Mouse (Mus musculus) megakaryocyte, embryonic 14.5 days (primary cell): ENCODE results near the gene C1rl. TPM values are rescaled to one million over a fixed set of nuclear protein-coding genes. Genes with fewer than 3 reads are reported as not detected.
"Not testable (repeated sequence)": the region's sequence is repeated elsewhere in the genome, so short reads cannot be mapped to it uniquely, and the experiment has no call there.

Experiments used
- H3K27me3 ChIP-seq: replicated peaks from 2 replicates; pipeline ENCODE3; 2012; ENCODE audit warnings: inconsistent platforms
- H3K36me3 ChIP-seq: replicated peaks from 2 replicates; pipeline ENCODE3; 2012; ENCODE audit warnings: low read length, inconsistent platforms, mixed read lengths
- H3K4me1 ChIP-seq: 2 replicates; pipeline ENCODE4 v1.6.1; 2012; ENCODE audit warnings: inconsistent platforms
- H3K4me3 ChIP-seq: replicated peaks from 2 replicates; pipeline ENCODE3; 2012; ENCODE audit warnings: moderate library complexity, mild to moderate bottlenecking, inconsistent platforms
- H3K9me3 ChIP-seq: 2 replicates; pipeline ENCODE4 v1.6.1; 2012; ENCODE audit warnings: inconsistent platforms
- FLI1 ChIP-seq: IDR thresholded peaks from 2 replicates; pipeline ENCODE4 v1.6.1; 2012; ENCODE audit warnings: low read length, inconsistent platforms, mixed read lengths
- GATA1 ChIP-seq: IDR thresholded peaks from 3 replicates; pipeline ENCODE4 v1.6.1; 2012; ENCODE audit warnings: mixed read lengths, low read length, inconsistent platforms, borderline replicate concordance
- polyA plus RNA-seq: library from polyadenylated mRNA; stranded (reverse); fragments of >175 nt; gene quantifications from 2 replicates; pipeline ENCODE4 v1.2.3, GENCODE M21; 2012; ENCODE audit warnings: low replicate concordance; ENCODE audit not compliant: insufficient read depth

Gene C1rl
- polyA plus RNA-seq, 1 experiment: 0.96 TPM

DNA sequence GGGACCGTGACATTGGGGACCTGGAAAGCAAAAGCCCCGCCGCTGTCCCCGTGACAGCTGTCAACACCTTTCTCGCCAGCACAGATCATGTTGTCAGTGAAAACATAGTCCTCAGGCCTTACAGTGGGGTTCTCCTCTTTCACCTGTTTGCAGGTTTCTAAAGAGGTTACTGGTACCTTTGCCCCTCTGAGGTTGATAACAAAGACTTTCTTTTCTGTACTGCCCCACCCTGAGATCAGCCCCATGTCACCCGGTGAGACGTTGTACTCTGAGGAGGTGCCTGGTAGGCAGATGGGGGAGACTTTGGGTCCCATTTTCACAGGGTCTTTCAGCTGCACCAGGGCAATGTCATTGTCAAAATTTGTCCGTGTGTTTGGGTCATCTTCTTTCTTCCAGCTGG lies 38.2 kb downstream of the C1rl start:
- Histone ChIP-seq H3K27me3 (peaks cover 5% of the 10 kb centered on the region), H3K4me3 (no peak overlapping the region)
- TF ChIP-seq FLI1: no peak
- TF ChIP-seq GATA1: no peak

DNA sequence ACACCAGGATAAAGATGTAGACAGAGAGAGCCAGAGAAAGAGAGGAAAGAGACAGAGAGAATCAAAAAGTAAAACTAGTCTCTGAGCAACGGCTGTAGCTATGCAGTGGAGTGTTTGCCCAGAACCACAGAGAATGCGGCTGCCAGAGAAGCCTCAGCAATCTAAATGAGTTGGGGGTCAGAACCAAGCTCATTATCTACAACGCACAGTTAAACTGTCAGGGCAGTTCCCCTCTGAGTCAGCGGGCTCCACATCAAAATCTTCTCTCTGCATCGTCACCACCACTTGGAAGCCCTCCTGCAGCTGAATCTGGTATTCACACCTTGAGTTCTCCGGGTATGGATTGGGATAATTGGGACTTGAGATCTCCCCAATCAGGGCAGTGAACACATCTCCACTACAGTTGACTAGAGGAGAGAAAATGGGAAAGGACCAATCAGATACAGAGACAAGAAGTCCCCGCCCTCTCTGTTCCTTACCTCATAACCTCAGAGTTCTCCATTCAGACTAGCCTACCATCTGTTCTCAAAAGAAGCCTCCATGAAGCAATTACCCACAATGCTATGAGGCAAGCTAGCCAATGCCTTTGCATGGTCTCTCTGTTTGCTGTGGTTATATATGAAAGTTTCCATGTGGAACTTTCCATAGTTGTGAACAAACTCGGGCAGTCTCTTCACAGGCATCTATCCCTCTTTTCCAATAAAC lies 43.4 kb downstream of the C1rl start:
- not testable (repeated sequence) for H3K9me3 ChIP-seq, H3K27me3 ChIP-seq, H3K4me1 ChIP-seq, H3K36me3 ChIP-seq, H3K4me3 ChIP-seq

More for the DNA sequence above, 38.2 kb downstream of the C1rl start:
- Histone ChIP-seq H3K9me3 (no peaks in the 10 kb centered on the region), H3K4me1 (no peaks in the 10 kb centered on the region), H3K36me3 (no peaks in the 10 kb centered on the region)

DNA sequence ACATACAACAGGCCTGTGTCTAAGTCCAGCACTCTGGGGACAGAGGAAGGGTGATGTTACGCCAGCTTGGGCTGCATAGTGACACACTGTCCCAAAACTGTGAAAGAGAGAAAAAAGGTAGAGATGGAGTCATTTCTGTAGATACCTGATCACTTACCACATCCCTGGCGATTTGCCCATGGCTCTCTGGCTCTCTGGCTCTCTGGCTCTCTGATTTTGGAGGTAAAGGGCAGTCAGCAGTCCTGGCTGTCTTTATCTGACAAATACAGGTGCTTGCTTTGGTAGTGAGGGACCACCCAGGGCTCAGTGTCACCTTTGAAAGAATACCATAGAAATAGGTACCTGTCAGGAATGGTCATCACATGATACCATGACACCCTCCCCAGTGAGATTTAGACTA lies 48.3 kb downstream of the C1rl start:
- H3K9me3 ChIP-seq: not testable (repeated sequence)

DNA sequence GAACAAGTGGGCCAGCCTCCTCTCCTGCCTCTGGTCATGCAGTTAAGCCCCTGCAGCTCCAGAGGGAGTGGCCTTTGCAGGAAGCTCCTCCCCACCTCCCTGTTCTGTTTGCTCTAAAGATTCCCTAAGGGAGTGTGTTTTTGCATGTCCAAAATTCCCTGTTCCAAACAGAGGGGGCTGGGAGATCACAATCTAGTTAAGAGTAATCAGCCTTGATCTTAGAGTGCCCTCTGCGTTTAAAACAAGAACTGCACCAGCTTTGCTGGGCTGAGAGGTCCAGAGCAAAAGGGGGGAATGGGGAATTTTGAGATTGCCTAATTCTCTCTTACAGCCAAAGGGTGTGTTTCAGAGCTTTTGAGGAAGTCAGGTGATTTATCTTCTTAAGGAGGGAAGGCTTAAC lies 49.4 kb downstream of the C1rl start, which contains the start of gene C1s1:
C1s1 (minus strand) TSS at position 76 of the 400 bp plus-strand sequence.
- H3K4me1 ChIP-seq, H3K27me3 ChIP-seq, H3K36me3 ChIP-seq, H3K4me3 ChIP-seq, H3K9me3 ChIP-seq: not testable (repeated sequence)

More for the DNA sequence above, 48.3 kb downstream of the C1rl start:
- not testable (repeated sequence) for H3K4me1 ChIP-seq, H3K4me3 ChIP-seq, H3K36me3 ChIP-seq, H3K27me3 ChIP-seq

DNA sequence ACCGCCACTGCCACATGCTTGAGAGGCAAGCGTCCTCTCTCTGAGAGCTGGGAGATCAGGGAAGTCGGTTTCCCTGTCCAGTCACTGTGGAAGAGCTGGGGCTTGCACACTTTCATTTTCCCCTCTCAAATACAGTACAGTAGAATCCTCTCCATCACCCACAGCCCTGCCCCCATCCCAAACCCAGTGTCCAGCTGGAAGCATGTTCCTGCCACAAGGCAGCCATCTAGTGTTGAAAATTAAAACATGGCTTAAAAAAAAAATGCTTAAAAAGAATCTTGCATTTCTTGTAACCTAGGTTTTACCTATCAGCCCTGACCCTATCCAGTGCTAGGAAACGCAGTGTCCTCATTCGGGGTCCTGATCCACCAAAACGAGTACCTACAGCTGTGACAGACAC lies 51.6 kb downstream of the C1rl start:
- TF ChIP-seq FLI1 (no peak), GATA1 (no peak)
- peaks cover 8% of the 10 kb centered on the region for H3K9me3 ChIP-seq
- H3K36me3 ChIP-seq: no peaks in the 10 kb centered on the region

DNA sequence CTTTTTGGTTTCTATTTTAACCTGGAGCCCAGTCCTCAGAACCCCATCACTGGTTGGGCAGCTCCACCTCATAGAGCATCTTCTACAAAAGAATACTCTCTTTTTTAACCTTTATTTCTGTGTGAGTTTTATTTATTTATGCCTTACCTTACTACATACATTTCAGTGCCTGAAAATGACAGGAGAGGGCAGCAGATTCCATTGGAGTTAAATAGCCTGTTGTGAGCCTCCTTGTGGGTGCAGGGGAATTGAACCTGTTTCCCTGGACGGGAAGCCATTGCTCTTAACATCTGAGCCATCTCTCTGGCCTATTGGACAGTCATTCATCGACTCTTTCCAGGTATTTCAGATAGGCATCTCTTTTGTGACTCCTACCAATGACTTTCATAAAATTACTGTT lies 52.5 kb downstream of the C1rl start:
- Histone ChIP-seq H3K27me3 (peaks cover 3% of the 10 kb centered on the region), H3K36me3 (no peaks in the 10 kb centered on the region), H3K4me1 (no peaks in the 10 kb centered on the region), H3K9me3 (peaks cover 17% of the 10 kb centered on the region), H3K4me3 (no peak overlapping the region)
- TF ChIP-seq FLI1 (no peak), GATA1 (no peak)

More for the DNA sequence above, 51.6 kb downstream of the C1rl start:
- Histone ChIP-seq H3K4me3 (no peak overlapping the region), H3K4me1 (no peaks in the 10 kb centered on the region), H3K27me3 (peaks cover 3% of the 10 kb centered on the region)

DNA sequence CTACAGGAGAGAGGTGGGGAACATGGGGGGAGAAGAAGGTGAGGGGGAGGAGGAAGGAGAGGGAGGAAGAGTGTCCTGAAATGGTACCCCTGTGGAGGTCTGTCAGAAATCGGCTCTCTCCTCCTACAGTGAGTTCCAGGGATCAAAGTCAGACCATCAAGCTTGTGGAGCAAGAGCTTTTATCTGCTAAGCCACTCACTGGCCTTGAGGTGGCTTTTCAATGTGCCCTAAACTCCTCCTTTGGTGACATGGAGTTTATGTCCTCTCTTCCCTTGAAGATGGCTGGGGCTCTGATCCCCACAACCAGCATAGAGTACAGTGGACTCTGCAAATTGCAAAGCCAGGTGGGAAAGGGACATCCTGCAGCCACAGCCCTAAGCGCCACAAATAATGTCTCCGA lies 55.1 kb downstream of the C1rl start:
- H3K4me1 ChIP-seq, H3K4me3 ChIP-seq, H3K36me3 ChIP-seq, H3K27me3 ChIP-seq: not testable (repeated sequence)
- peaks cover 29% of the 10 kb centered on the region for H3K9me3 ChIP-seq

DNA sequence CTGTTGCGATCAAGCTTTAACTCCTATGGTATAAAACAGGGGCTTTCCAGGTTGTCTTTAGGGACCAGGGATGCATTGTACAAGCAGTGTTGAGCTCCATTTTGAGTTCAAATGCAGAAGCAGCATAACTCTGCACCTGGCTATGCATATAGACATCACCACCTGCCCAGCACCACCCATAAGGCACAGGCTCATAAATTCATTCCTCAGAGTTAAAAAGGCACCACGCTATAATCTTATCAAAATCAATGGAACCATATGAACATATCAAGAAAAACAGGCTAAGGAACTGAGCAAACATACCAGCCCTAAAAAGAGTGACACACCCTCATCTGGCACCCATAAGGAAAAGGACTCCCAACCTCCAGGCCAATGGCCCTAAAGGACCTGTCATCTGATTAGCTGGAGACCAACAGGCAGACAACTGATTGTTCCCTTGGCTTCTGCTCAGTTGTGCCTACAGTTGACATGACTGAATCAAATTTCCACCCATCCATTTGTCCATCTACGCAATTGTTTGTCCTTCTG lies 56.2 kb downstream of the C1rl start:
- Histone ChIP-seq H3K4me1 (no peaks in the 10 kb centered on the region), H3K9me3 (peaks cover 30% of the 10 kb centered on the region), H3K4me3 (no peak overlapping the region), H3K27me3 (peaks cover 3% of the 10 kb centered on the region), H3K36me3 (no peaks in the 10 kb centered on the region)
- TF ChIP-seq FLI1: no peak
- no peak for TF ChIP-seq GATA1

DNA sequence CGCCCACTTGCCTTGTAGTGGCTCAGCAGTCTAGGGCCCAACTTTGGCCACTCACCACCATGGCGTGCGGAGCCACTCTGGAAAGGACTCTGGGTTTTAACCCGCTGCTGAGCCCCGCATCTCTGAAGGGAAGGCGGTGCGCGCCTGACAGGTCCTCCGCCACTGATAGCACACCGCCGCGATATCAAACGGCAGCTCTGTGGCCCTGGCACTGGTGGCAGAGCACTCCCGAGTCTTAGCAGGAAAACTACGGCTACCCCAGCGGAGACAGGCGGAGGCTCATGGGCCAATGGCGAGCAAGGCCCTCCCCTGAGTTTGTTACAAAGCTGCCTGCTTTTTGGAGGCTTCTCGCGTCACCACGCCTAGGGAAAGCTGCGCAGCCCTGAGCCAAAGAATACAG lies 59.9 kb downstream of the C1rl start:
- H3K4me3 ChIP-seq: no peak overlapping the region
- H3K4me1 ChIP-seq: no peaks in the 10 kb centered on the region
- no peaks in the 10 kb centered on the region for H3K36me3 ChIP-seq
- H3K27me3 ChIP-seq: peaks cover 2% of the 10 kb centered on the region
- no peak for TF ChIP-seq FLI1
- TF ChIP-seq GATA1: no peak
- H3K9me3 ChIP-seq: peaks cover 30% of the 10 kb centered on the region

DNA sequence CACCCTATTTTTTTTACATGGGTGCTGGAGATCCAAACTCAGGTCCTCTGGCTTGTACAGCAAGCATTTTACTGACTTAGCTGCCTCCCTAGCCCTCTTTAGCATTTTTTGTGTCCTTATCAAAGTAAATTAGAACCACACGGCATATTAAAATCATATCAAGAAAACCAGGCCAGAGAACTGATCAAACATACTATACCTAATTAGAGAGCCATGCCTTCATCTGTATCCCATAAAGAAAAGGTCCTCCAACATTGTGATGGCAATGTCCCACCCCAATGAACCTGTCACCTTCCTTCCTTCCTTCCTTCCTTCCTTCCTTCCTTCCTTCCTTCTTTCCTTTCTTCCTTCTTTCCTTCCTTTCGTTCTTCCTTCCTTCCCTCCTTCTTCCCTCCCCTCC lies 63.0 kb downstream of the C1rl start:
- not testable (repeated sequence) for H3K4me3 ChIP-seq, H3K27me3 ChIP-seq, H3K4me1 ChIP-seq

More for the DNA sequence above, 63.0 kb downstream of the C1rl start:
- H3K36me3 ChIP-seq: not testable (repeated sequence)
- H3K9me3 ChIP-seq: peaks cover 12% of the 10 kb centered on the region

Other genes starting within 250 kb of the C1rl start
- not detected in 2 replicates for gene Cd163, start 188.5 kb upstream of the C1rl start, polyA plus RNA-seq
- gene Pex5, start 78.0 kb upstream of the C1rl start, polyA plus RNA-seq: 4.7 and 7.5 TPM in 2 replicates
- gene Clstn3, start 28.3 kb upstream of the C1rl start, polyA plus RNA-seq: 35.8 and 76.2 TPM in 2 replicates
- 0.54 TPM in 1 of 2 replicates, not detected in the other for gene C1ra, start 19.3 kb downstream of the C1rl start, polyA plus RNA-seq
- gene C1s1, start 49.2 kb downstream of the C1rl start, polyA plus RNA-seq: 0.04 TPM in 1 of 2 replicates, not detected in the other
- gene C1rb, start 77.2 kb downstream of the C1rl start, polyA plus RNA-seq: not detected in 2 replicates
- gene C1s2, start 143.0 kb downstream of the C1rl start, polyA plus RNA-seq: not detected in 2 replicates
- 119 and 190 TPM in 2 replicates for gene Lpcat3, start 169.9 kb downstream of the C1rl start, polyA plus RNA-seq
- gene Emg1, start 219.1 kb downstream of the C1rl start, polyA plus RNA-seq: 46.3 and 153 TPM in 2 replicates
- gene Phb2, start 219.2 kb downstream of the C1rl start, polyA plus RNA-seq: 72.8 and 150 TPM in 2 replicates
- gene Ptpn6, start 245.6 kb downstream of the C1rl start, polyA plus RNA-seq: 19.9 and 20.1 TPM in 2 replicates
- 11.7 and 65.2 TPM in 2 replicates for gene Grcc10, start 248.3 kb downstream of the C1rl start, polyA plus RNA-seq